Mouse (Mus musculus) bone marrow, adult 2 months (tissue): ENCODE measurements around the gene Crispld2. TPM values are rescaled to one million over a fixed set of nuclear protein-coding genes. Genes with fewer than 3 reads are reported as not detected.

ENCODE experiments used
- H3K27ac ChIP-seq: fragments of 200-500 bp; 2 replicates; pipeline ENCODE4 v1.5.1; 2012; ENCODE audit warnings: low read depth, mild to moderate bottlenecking, control low read depth, inconsistent platforms, low read length; ENCODE audit not compliant: control insufficient read depth, poor library complexity, insufficient read depth
- H3K4me1 ChIP-seq: fragments of 200-500 bp; 2 replicates; pipeline ENCODE4 v1.6.1; 2011; ENCODE audit warnings: low read length; ENCODE audit not compliant: control insufficient read depth, insufficient read depth
- H3K4me3 ChIP-seq: fragments of 200-500 bp; replicated peaks from 2 replicates; pipeline ENCODE3; 2011; ENCODE audit warnings: mild to moderate bottlenecking, low read depth, low read length, control low read depth; ENCODE audit not compliant: control insufficient read depth
- CTCF ChIP-seq: fragments of 200-500 bp; IDR thresholded peaks from 2 replicates; pipeline ENCODE4 v1.5.1; 2011; ENCODE audit warnings: low read length, control low read depth; ENCODE audit not compliant: control insufficient read depth, insufficient read depth
- POLR2A ChIP-seq: fragments of 200-500 bp; IDR thresholded peaks from 2 replicates; pipeline ENCODE4 v1.6.1; 2011; ENCODE audit warnings: low read depth, mild to moderate bottlenecking, control low read depth, low read length, borderline replicate concordance; ENCODE audit not compliant: control insufficient read depth
- WGBS: fragments of 180-500 bp; shearing (Covaris S2); methylation state at CpG from one replicate; pipeline ENCODE4 v1.1.7; 2018; 5-methylcytosine and 5-hydroxymethylcytosine counted together
- polyA plus RNA-seq: library from polyadenylated mRNA; stranded (reverse); fragments of >200 nt; gene quantifications from 2 replicates; pipeline ENCODE4 v1.2.4, GENCODE M21; 2011; ENCODE audit warnings: low replicate concordance; ENCODE audit not compliant: missing spikeins, insufficient read depth, insufficient read length

Gene Crispld2
- polyA plus RNA-seq, 1 experiment, result 17.2 TPM

DNA sequence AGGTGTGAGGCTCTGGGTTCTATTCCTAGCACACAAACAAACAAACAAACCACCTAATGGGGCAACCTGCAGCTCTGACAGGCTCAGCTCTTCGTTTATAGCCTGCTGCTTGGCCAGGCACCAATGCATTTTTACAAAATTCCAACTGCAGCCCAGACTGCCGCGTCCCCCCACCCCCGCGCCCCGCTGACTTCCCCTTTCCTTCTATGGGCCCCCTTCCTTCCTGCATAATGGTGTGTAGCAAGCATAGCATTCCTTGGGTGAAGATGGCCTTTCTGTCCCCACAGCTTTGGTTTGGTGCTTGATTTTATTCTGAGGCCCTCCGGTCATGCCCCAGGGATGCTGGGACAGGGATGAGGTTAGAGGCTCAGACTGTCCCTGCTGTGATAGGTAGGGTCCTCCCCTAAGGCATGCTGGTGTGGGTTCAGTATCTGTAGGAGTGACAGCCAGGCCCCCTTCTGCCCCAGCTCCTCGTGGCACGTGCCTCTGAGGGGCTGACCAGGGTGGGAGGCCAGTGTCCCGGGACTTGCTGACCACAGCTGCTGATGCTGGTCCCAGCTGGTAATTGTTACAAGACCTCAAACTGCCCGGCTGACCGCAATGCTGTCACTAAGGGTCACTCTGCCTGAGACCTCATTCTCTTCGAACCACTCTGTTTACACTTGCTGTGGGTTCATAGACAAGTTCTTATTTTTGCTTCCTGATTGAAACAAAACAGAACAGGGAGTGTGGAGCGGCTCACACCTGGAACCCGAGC is 22.2 kb downstream of the Crispld2 start:
- Histone ChIP-seq H3K4me1 (peaks cover 7% of the 10 kb centered on the region), H3K27ac (peak overlapping the region; percentile 68), H3K4me3 (no peak overlapping the region)
- TF ChIP-seq POLR2A, result no peak
- TF ChIP-seq CTCF, result no peak
- 25% methylated on average over 15 of the region's 15 CpGs for WGBS

DNA sequence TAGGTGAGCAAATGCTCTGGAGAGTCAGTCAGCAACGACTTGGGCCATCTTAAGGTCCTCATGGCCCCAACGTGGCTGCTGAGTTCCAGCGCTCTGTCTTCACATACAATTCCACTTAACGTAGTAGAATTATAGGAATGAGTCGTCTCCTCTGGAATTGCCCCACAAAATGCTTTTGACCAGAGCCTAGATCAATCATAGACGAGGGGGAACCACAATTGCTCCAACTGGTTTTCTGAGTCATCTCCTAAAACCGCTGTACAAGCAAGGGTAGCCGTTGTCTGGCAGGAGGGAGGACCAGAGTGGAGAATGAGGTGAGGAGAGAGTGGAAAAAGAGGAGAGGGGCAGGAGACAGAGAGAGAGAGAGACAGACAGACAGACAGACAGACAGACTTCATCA is 23.7 kb downstream of the Crispld2 start:
- TF ChIP-seq POLR2A (no peak), CTCF (no peak)
- H3K4me3 ChIP-seq, result no peak overlapping the region
- WGBS, result 56% methylated on average over 8 of the region's 8 CpGs
- H3K27ac ChIP-seq, result peak overlapping the region; percentile 76
- peaks cover 7% of the 10 kb centered on the region for H3K4me1 ChIP-seq

DNA sequence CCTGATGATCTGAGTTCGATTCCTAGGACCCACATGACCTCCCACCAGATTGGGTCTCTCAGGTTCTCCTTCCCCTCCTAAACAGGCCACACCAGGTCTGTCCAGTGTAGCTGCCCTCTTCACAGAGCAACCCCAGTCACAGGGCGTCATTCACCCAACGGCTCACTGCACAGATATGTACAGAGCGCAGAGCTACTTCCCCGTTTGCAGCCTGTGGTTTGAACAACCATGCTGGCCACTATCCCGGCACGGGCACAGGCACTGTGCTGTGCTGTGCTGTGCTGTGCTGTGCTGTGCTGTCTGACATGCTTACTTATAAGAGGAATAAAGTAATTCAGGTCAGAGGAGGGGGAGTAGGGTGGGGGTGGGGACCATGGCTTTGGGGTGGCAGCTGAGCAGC is 24.2 kb downstream of the Crispld2 start:
- no peak for TF ChIP-seq POLR2A
- peak; percentile 9; the same call in 1 of the 2 replicates for TF ChIP-seq CTCF
- Histone ChIP-seq H3K4me3 (no peak overlapping the region), H3K4me1 (peaks cover 7% of the 10 kb centered on the region), H3K27ac (peak overlapping the region; percentile 76)
- 6% methylated on average over 7 of the region's 7 CpGs for WGBS

DNA sequence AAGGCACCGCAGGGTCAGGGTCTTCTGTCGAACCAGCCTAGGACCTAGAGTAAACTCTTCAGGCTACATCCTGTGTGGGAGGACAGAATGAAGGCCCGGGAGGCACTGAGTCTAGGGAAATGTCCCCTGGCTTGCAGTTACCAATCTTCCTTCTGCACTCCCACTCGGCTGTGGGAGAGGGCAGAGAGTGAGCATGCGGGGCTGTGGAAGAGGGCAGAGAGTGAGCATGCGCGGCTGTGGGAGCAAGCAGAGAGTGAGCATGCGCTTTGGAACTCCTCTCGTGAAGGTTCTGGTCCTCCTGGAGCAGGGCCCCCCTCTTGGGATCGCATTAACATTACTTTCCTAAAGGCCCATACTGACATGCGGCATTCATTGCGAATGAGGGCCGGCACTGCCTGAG is 25.1 kb downstream of the Crispld2 start:
- Histone ChIP-seq H3K27ac (no peak overlapping the region; the same call in 1 of the 2 replicates), H3K4me3 (no peak overlapping the region), H3K4me1 (peaks cover 7% of the 10 kb centered on the region)
- TF ChIP-seq POLR2A (no peak), CTCF (no peak)
- WGBS, result 92% methylated on average over 13 of the region's 13 CpGs

DNA sequence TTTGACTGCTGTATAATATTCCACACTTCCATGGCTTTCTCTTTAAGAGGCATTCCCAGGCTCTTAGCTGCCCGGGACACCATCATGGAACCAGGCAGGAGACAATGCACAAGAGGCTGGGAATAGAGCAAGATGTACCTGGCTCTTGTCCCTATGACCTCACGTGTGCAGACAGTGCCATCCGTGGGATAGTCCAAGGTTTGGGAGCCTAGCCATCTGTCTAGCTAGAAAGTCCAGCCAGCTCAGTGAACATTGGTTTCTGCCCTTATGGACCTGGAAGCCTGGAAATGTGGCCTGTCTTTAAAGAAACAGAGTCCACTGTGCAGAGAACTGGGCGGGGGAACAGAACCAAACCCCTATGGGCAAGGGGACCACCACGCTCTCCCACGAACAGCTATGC is 25.5 kb downstream of the Crispld2 start:
- H3K4me3 ChIP-seq, result no peak overlapping the region
- no peak overlapping the region for H3K27ac ChIP-seq
- whole genome bisulfite sequencing, result 87% methylated on average over 6 of the region's 6 CpGs
- H3K4me1 ChIP-seq, result peaks cover 7% of the 10 kb centered on the region
- TF ChIP-seq CTCF, result no peak
- TF ChIP-seq POLR2A, result no peak

DNA sequence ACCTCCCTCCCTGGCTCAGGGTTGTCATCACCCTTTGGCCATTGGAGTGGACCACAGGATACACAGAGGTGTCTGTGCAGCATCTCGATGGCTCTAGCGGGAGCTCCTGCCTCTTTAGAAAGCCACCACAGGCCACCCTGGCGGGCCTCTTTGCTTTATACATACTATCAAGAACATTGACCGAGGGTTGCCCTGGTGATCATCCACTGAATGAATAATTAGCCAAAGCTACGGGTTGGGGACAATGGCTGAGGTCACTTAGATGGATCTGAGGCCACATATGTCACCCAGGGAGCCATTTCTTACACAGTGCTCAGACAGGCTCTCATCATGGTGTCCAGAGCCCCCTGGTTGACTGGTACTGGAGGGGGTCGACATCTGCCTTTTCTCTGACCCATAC is 26.1 kb downstream of the Crispld2 start:
- WGBS, result 85% methylated on average over 6 of the region's 6 CpGs
- H3K4me1 ChIP-seq, result peaks cover 7% of the 10 kb centered on the region
- no peak overlapping the region for H3K27ac ChIP-seq
- no peak for TF ChIP-seq CTCF
- no peak for TF ChIP-seq POLR2A
- no peak overlapping the region for H3K4me3 ChIP-seq

DNA sequence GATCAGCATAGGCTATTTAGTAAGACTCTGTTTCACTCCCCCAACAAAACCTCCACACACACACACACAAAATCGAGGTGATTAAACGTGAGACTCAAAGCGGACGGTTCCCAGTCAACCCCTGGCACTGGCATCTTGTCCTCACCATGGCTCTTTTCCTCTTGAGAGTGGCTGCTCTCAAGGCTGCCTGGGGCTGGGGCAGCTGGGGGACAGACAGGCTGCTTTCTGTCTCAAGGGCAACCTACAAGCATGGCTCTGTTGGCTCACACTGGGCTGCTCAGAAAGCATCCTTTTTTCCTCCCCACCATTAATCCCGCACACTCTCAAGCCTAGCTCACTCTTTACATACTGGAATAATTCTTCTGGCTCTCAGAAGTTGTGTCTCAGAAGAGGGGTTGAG is 27.1 kb downstream of the Crispld2 start:
- Histone ChIP-seq H3K4me3 (no peak overlapping the region), H3K27ac (no peak overlapping the region), H3K4me1 (peaks cover 7% of the 10 kb centered on the region)
- WGBS, result 85% methylated on average over 5 of the region's 5 CpGs
- TF ChIP-seq POLR2A (no peak), CTCF (no peak)

DNA sequence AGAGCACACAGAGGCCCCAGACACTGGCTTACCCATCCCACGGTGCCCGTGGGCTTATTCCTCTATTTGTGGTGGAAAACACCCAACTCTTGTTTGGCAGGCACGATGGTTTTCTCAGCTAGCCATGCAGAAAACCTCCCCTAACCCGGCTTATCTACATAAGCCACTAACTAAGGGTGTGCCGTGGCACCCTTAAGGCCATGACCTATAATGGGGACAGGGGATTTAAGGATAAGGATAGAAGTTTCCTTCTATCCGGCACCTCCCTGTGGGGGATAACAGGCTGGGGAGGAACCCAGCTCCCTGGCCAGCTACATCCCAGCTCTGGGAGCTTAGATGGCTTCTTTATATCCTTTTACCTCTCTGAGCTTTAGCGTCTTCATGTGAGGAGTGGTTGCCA is 28.1 kb downstream of the Crispld2 start:
- no peak overlapping the region for H3K4me3 ChIP-seq
- WGBS, result 72% methylated on average over 7 of the region's 7 CpGs
- peaks cover 4% of the 10 kb centered on the region; the same call in 1 of the 2 replicates for H3K4me1 ChIP-seq
- TF ChIP-seq CTCF (no peak), POLR2A (no peak)
- H3K27ac ChIP-seq, result no peak overlapping the region
